Mouse (Mus musculus): Measurements from ENCODE around the gene Upf2. TPM values are rescaled to one million over a fixed set of nuclear protein-coding genes. Genes with fewer than 3 reads are reported as not detected.
A peak's percentile ranks its signal among the peaks of the same experiment; 100 is the strongest.
"Not testable (repeated sequence)": the region's sequence is repeated elsewhere in the genome, so short reads cannot be mapped to it uniquely, and the experiment has no call there.

Upf2 gene
- polyA plus RNA-seq, 1 experiment from 2014 or later, result 15.7 TPM

- not testable (repeated sequence) for H3K9ac ChIP-seq (replicated peaks; ENCODE audit: low read length); H3K4me3 ChIP-seq (ENCODE audit: low read depth, low read length); H3K27ac ChIP-seq (replicated peaks; ENCODE audit: low read depth, low read length); ATAC-seq (replicated peaks; ENCODE audit: insufficient number of reproducible peaks, low FRiP score, low TSS enrichment, low read depth); H3K4me2 ChIP-seq (ENCODE audit: low read depth, low read length); H3K36me3 ChIP-seq (replicated peaks; ENCODE audit: control insufficient read depth, insufficient read depth, low read depth, low read length); DNase-seq (ENCODE audit: low spot score); H3K27me3 ChIP-seq (ENCODE audit: control insufficient read depth, insufficient read depth, low read length); H3K4me1 ChIP-seq (ENCODE audit: control insufficient read depth, insufficient read depth, low read length); H3K9me3 ChIP-seq (replicated peaks; ENCODE audit: control insufficient read depth, low read length)
- 81% methylated on average over 16 of the region's 16 CpGs for WGBS
Measured at GRCm38 (mm10) chr2:6089941-6090340, 138.7 kb downstream of the Upf2 start.

GRCm38 (mm10) chr2:6097113-6097716 is 145.9 kb downstream of the Upf2 start:
- peaks cover 5% of the 10 kb centered on the region; the same call in 1 of the 2 replicates for H3K27me3 ChIP-seq (ENCODE audit: control insufficient read depth, insufficient read depth, low read length)
- H3K4me3 ChIP-seq (ENCODE audit: low read depth, low read length), result no peak overlapping the region
- no peak overlapping the region for H3K4me2 ChIP-seq (ENCODE audit: low read depth, low read length)
- no peak for DNase-seq (ENCODE audit: low spot score)
- no peaks in the 10 kb centered on the region for H3K36me3 ChIP-seq (replicated peaks; ENCODE audit: control insufficient read depth, insufficient read depth, low read depth, low read length)
- H3K27ac ChIP-seq (replicated peaks; ENCODE audit: low read depth, low read length), result no peak overlapping the region
- WGBS, result 67% methylated on average over 7 of the region's 7 CpGs
- no peaks in the 10 kb centered on the region for H3K9me3 ChIP-seq (replicated peaks; ENCODE audit: control insufficient read depth, low read length)
- no peak overlapping the region for H3K9ac ChIP-seq (replicated peaks; ENCODE audit: low read length)
- ATAC-seq (replicated peaks; ENCODE audit: insufficient number of reproducible peaks, low FRiP score, low TSS enrichment, low read depth), result no peak
- no peaks in the 10 kb centered on the region; the same call in 1 of the 2 replicates for H3K4me1 ChIP-seq (ENCODE audit: control insufficient read depth, insufficient read depth, low read length)

- ATAC-seq (replicated peaks; ENCODE audit: insufficient number of reproducible peaks, low FRiP score, low TSS enrichment, low read depth) (no peak), DNase-seq (ENCODE audit: low spot score) (peak; percentile 21)
- H3K9me3 ChIP-seq (replicated peaks; ENCODE audit: control insufficient read depth, low read length), result no peaks in the 10 kb centered on the region
- no peaks in the 10 kb centered on the region; the same call in 1 of the 2 replicates for H3K4me1 ChIP-seq (ENCODE audit: control insufficient read depth, insufficient read depth, low read length)
- no peak overlapping the region for H3K27ac ChIP-seq (replicated peaks; ENCODE audit: low read depth, low read length)
- H3K4me2 ChIP-seq (ENCODE audit: low read depth, low read length), result no peak overlapping the region
- no peak overlapping the region for H3K4me3 ChIP-seq (ENCODE audit: low read depth, low read length)
- H3K9ac ChIP-seq (replicated peaks; ENCODE audit: low read length), result no peak overlapping the region
- WGBS, result 31% methylated on average over 6 of the region's 6 CpGs
- no peaks in the 10 kb centered on the region for H3K36me3 ChIP-seq (replicated peaks; ENCODE audit: control insufficient read depth, insufficient read depth, low read depth, low read length)
- peaks cover 5% of the 10 kb centered on the region; the same call in 1 of the 2 replicates for H3K27me3 ChIP-seq (ENCODE audit: control insufficient read depth, insufficient read depth, low read length)
Measured at GRCm38 (mm10) chr2:6098924-6099323, 147.7 kb downstream of the Upf2 start.

- no peak for ATAC-seq (replicated peaks; ENCODE audit: insufficient number of reproducible peaks, low FRiP score, low TSS enrichment, low read depth)
- Histone ChIP-seq H3K27ac (replicated peaks; ENCODE audit: low read depth, low read length) (no peak overlapping the region), H3K9me3 (replicated peaks; ENCODE audit: control insufficient read depth, low read length) (no peaks in the 10 kb centered on the region), H3K4me1 (ENCODE audit: control insufficient read depth, insufficient read depth, low read length) (no peaks in the 10 kb centered on the region; the same call in 1 of the 2 replicates), H3K4me3 (ENCODE audit: low read depth, low read length) (no peak overlapping the region), H3K36me3 (replicated peaks; ENCODE audit: control insufficient read depth, insufficient read depth, low read depth, low read length) (no peaks in the 10 kb centered on the region), H3K4me2 (ENCODE audit: low read depth, low read length) (no peak overlapping the region), H3K27me3 (ENCODE audit: control insufficient read depth, insufficient read depth, low read length) (peaks cover 5% of the 10 kb centered on the region; the same call in 1 of the 2 replicates), H3K9ac (replicated peaks; ENCODE audit: low read length) (no peak overlapping the region)
- DNase-seq (ENCODE audit: low spot score), result no peak
- WGBS, result 75% methylated on average over 9 of the region's 9 CpGs
Measured at GRCm38 (mm10) chr2:6099443-6099842, 148.2 kb downstream of the Upf2 start.

- H3K27ac ChIP-seq (replicated peaks; ENCODE audit: low read depth, low read length), result no peak overlapping the region
- peak overlapping the region; percentile 63 for H3K9ac ChIP-seq (replicated peaks; ENCODE audit: low read length)
- H3K9me3 ChIP-seq (replicated peaks; ENCODE audit: control insufficient read depth, low read length), result no peaks in the 10 kb centered on the region
- H3K4me2 ChIP-seq (ENCODE audit: low read depth, low read length), result peak overlapping the region; percentile 93
- H3K27me3 ChIP-seq (ENCODE audit: control insufficient read depth, insufficient read depth, low read length), result peaks cover 5% of the 10 kb centered on the region; the same call in 1 of the 2 replicates
- no peaks in the 10 kb centered on the region for H3K36me3 ChIP-seq (replicated peaks; ENCODE audit: control insufficient read depth, insufficient read depth, low read depth, low read length)
- H3K4me3 ChIP-seq (ENCODE audit: low read depth, low read length), result peak overlapping the region; percentile 41
- WGBS, result 9% methylated on average over 51 of the region's 51 CpGs
- DNase-seq (ENCODE audit: low spot score) (peak; percentile 63), ATAC-seq (replicated peaks; ENCODE audit: insufficient number of reproducible peaks, low FRiP score, low TSS enrichment, low read depth) (peak; percentile 63)
- H3K4me1 ChIP-seq (ENCODE audit: control insufficient read depth, insufficient read depth, low read length), result no peaks in the 10 kb centered on the region; the same call in 1 of the 2 replicates
Measured at GRCm38 (mm10) chr2:6100027-6100749, 148.9 kb downstream of the Upf2 start.

- Histone ChIP-seq H3K27me3 (ENCODE audit: control insufficient read depth, insufficient read depth, low read length) (peaks cover 5% of the 10 kb centered on the region; the same call in 1 of the 2 replicates), H3K36me3 (replicated peaks; ENCODE audit: control insufficient read depth, insufficient read depth, low read depth, low read length) (no peaks in the 10 kb centered on the region), H3K9me3 (replicated peaks; ENCODE audit: control insufficient read depth, low read length) (no peaks in the 10 kb centered on the region), H3K9ac (replicated peaks; ENCODE audit: low read length) (peak overlapping the region; percentile 63), H3K4me1 (ENCODE audit: control insufficient read depth, insufficient read depth, low read length) (no peaks in the 10 kb centered on the region; the same call in 1 of the 2 replicates), H3K4me2 (ENCODE audit: low read depth, low read length) (peak overlapping the region; percentile 93), H3K27ac (replicated peaks; ENCODE audit: low read depth, low read length) (no peak overlapping the region), H3K4me3 (ENCODE audit: low read depth, low read length) (peak overlapping the region; percentile 41)
- no peak for ATAC-seq (replicated peaks; ENCODE audit: insufficient number of reproducible peaks, low FRiP score, low TSS enrichment, low read depth)
- WGBS, result 37% methylated on average over 20 of the region's 20 CpGs
- DNase-seq (ENCODE audit: low spot score), result no peak
Measured at GRCm38 (mm10) chr2:6100755-6101154, 149.5 kb downstream of the Upf2 start.

- ATAC-seq (replicated peaks; ENCODE audit: insufficient number of reproducible peaks, low FRiP score, low TSS enrichment, low read depth) (no peak), DNase-seq (ENCODE audit: low spot score) (no peak)
- no peaks in the 10 kb centered on the region for H3K4me1 ChIP-seq (ENCODE audit: control insufficient read depth, insufficient read depth, low read length)
- WGBS, result 94% methylated on average over 2 of the region's 2 CpGs
- no peak overlapping the region for H3K27ac ChIP-seq (replicated peaks; ENCODE audit: low read depth, low read length)
- no peak overlapping the region for H3K4me2 ChIP-seq (ENCODE audit: low read depth, low read length)
- no peaks in the 10 kb centered on the region for H3K36me3 ChIP-seq (replicated peaks; ENCODE audit: control insufficient read depth, insufficient read depth, low read depth, low read length)
- H3K9ac ChIP-seq (replicated peaks; ENCODE audit: low read length), result no peak overlapping the region
- H3K9me3 ChIP-seq (replicated peaks; ENCODE audit: control insufficient read depth, low read length), result no peaks in the 10 kb centered on the region
- H3K4me3 ChIP-seq (ENCODE audit: low read depth, low read length), result no peak overlapping the region
- H3K27me3 ChIP-seq (ENCODE audit: control insufficient read depth, insufficient read depth, low read length), result peaks cover 5% of the 10 kb centered on the region; the same call in 1 of the 2 replicates
Measured at GRCm38 (mm10) chr2:6105437-6105836, 154.2 kb downstream of the Upf2 start.

Measured in embryonic facial prominence, embryonic 11.5 days (tissue).